Mouse (Mus musculus): ENCODE data around the gene Prss53.

GRCm38 (mm10) chr7:127874812-127875626 lies 15.8 kb downstream of the Prss53 start:
- TF ChIP-seq CHD2 (IDR thresholded peaks at IDR 0.05; ENCODE audit: low read depth, low read length) (no peak), HCFC1 (IDR thresholded peaks at IDR 0.05; ENCODE audit: borderline replicate concordance, insufficient read depth, low read length) (no peak), MAFK (IDR thresholded peaks at IDR 0.05; ENCODE audit: insufficient read depth, low read depth, low read length) (no peak), ZNF384 (IDR thresholded peaks at IDR 0.05; ENCODE audit: low read depth, low read length) (peak; percentile 71), ZC3H11A (IDR thresholded peaks at IDR 0.05; ENCODE audit: borderline replicate concordance, low read depth, low read length) (no peak)

Data from ES-E14 (cell line).